23 mouse cellular contexts compared by ENCODE assay signal in the genomic region with DNA sequence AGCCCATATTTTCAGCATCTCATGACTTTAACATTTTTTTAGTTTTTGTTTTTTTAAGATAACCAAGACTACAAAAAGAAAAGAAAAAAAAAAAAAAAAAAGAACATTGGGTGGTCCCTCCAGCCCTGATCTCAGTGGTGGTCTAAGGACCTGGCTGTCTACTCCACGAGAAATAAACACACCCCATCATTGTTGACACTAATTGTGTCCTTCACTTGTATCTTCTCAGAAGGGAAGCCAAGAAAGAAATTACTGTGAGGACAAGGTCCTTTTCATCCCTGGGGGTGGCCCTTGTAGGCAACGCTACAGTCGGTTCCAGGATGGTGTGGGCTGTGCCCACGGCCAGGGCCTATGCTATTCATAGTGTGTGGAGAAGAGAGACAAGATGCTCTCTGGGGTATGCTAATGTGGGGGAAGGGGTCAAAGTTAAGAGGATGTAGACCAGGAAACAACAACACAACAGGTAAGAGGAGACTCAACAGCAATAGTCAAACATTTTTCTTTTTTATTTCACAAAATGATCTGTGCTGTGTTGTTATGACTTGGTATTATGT. TPM values are rescaled to one million over a fixed set of nuclear protein-coding genes. Genes with fewer than 3 reads are reported as not detected.
DNase-seq lines count a peak whose midpoint lies in the region; ATAC-seq and TF ChIP-seq lines count a peak whose summit lies in the region.
"Had no signal": no experiment of that assay in that cellular context is flagged by ENCODE, and none has a peak within 500 bp of the region (broad histone marks: within the 10 kb centered on the region; RNA-seq: fewer than 3 reads in every experiment).

No protein-coding gene starts in this region.

- WGBS in lung, embryonic 15.5 days = 27% methylated on average over 4 of the region's 4 CpGs
- 56% methylated on average over 4 of the region's 4 CpGs for WGBS in lung, postnatal 0 days
- WGBS in midbrain, embryonic 11.5 days = 88% methylated on average over 4 of the region's 4 CpGs
- whole genome bisulfite sequencing in midbrain, embryonic 13.5 days = 86% methylated on average over 4 of the region's 4 CpGs

- no peaks in the 10 kb centered on the region for H3K36me3 ChIP-seq in lung, embryonic 15.5 days
- H3K36me3 ChIP-seq in lung, postnatal 0 days (ENCODE audit: insufficient read depth, low read length) = no peaks in the 10 kb centered on the region
- no peaks in the 10 kb centered on the region for H3K36me3 ChIP-seq in midbrain, embryonic 11.5 days (ENCODE audit: control insufficient read depth, insufficient read depth, low read length)
- no peaks in the 10 kb centered on the region for H3K36me3 ChIP-seq in midbrain, embryonic 13.5 days
- H3K36me3 ChIP-seq: embryonic facial prominence, embryonic 13.5 days; embryonic facial prominence, embryonic 15.5 days; forebrain, embryonic 10.5 days; forebrain, embryonic 12.5 days had no signal

- no peak for TF ChIP-seq CTCF in lung, postnatal 0 days (IDR thresholded peaks at IDR 0.05)

- H3K4me3 ChIP-seq in lung, embryonic 15.5 days = no peak overlapping the region
- H3K4me3 ChIP-seq in lung, postnatal 0 days (ENCODE audit: low read depth, low read length) = no peak overlapping the region
- no peak overlapping the region for H3K4me3 ChIP-seq in midbrain, embryonic 11.5 days (ENCODE audit: low read depth, low read length)
- no peak overlapping the region for H3K4me3 ChIP-seq in midbrain, embryonic 13.5 days (replicated peaks)
- H3K4me3 ChIP-seq: embryonic facial prominence, embryonic 13.5 days; embryonic facial prominence, embryonic 15.5 days; erythroblast, embryonic 14.5 days; forebrain, embryonic 10.5 days; forebrain, embryonic 12.5 days had no signal

- ATAC-seq in lung, embryonic 15.5 days (ENCODE audit: borderline replicate concordance, extremely low read depth, low FRiP score, low TSS enrichment) = peak; percentile 94
- ATAC-seq in lung, postnatal 0 days = no peak
- no peak for ATAC-seq in midbrain, embryonic 11.5 days (ENCODE audit: low FRiP score)
- ATAC-seq in midbrain, embryonic 13.5 days = no peak
- ATAC-seq: forebrain, embryonic 14.5 days had no signal

- H3K4me1 ChIP-seq in lung, embryonic 15.5 days = no peaks in the 10 kb centered on the region
- no peaks in the 10 kb centered on the region for H3K4me1 ChIP-seq in lung, postnatal 0 days (ENCODE audit: insufficient read depth, low read depth, low read length)
- no peaks in the 10 kb centered on the region for H3K4me1 ChIP-seq in midbrain, embryonic 11.5 days (ENCODE audit: control insufficient read depth, insufficient read depth, low read length)
- H3K4me1 ChIP-seq in midbrain, embryonic 13.5 days (replicated peaks) = no peaks in the 10 kb centered on the region
- H3K4me1 ChIP-seq: embryonic facial prominence, embryonic 13.5 days; embryonic facial prominence, embryonic 15.5 days; forebrain, embryonic 10.5 days; forebrain, embryonic 12.5 days had no signal

- H3K9me3 ChIP-seq in lung, embryonic 15.5 days = no peaks in the 10 kb centered on the region
- no peaks in the 10 kb centered on the region for H3K9me3 ChIP-seq in lung, postnatal 0 days (ENCODE audit: low read length)
- no peaks in the 10 kb centered on the region for H3K9me3 ChIP-seq in midbrain, embryonic 11.5 days (ENCODE audit: control insufficient read depth, low read length)
- no peaks in the 10 kb centered on the region for H3K9me3 ChIP-seq in midbrain, embryonic 13.5 days
- H3K9me3 ChIP-seq: embryonic facial prominence, embryonic 13.5 days; embryonic facial prominence, embryonic 15.5 days; forebrain, embryonic 10.5 days; forebrain, embryonic 12.5 days had no signal

- H3K27me3 ChIP-seq in lung, embryonic 15.5 days = no peaks in the 10 kb centered on the region
- H3K27me3 ChIP-seq in lung, postnatal 0 days (replicated peaks; ENCODE audit: insufficient read depth, low read length) = no peaks in the 10 kb centered on the region
- no peaks in the 10 kb centered on the region for H3K27me3 ChIP-seq in midbrain, embryonic 11.5 days (ENCODE audit: control insufficient read depth, insufficient read depth, low read length)
- no peaks in the 10 kb centered on the region for H3K27me3 ChIP-seq in midbrain, embryonic 13.5 days
- H3K27me3 ChIP-seq: embryonic facial prominence, embryonic 13.5 days; embryonic facial prominence, embryonic 15.5 days; forebrain, embryonic 12.5 days had no signal

- H3K4me2 ChIP-seq in lung, embryonic 15.5 days = no peak overlapping the region
- no peak overlapping the region for H3K4me2 ChIP-seq in lung, postnatal 0 days (replicated peaks; ENCODE audit: low read depth, low read length)
- no peak overlapping the region for H3K4me2 ChIP-seq in midbrain, embryonic 11.5 days
- no peak overlapping the region for H3K4me2 ChIP-seq in midbrain, embryonic 13.5 days (replicated peaks)
- H3K4me2 ChIP-seq: embryonic facial prominence, embryonic 13.5 days; embryonic facial prominence, embryonic 15.5 days; forebrain, embryonic 12.5 days had no signal

- no peak for TF ChIP-seq EP300 in lung, postnatal 0 days (IDR thresholded peaks at IDR 0.05)

- DNase-seq in lung, postnatal 0 days (ENCODE audit: low spot score) = no peak
- peak; percentile 17 for DNase-seq in lung, postnatal 10 days
- no peak for DNase-seq in lung, postnatal 14 days
- DNase-seq in midbrain, embryonic 11.5 days (ENCODE audit: low spot score, missing footprints) = peak; percentile 64
- DNase-seq: adrenal gland, adult 2 months; adrenal gland, postnatal 10 days; adrenal gland, postnatal 25 days; cerebellum, adult 11 months; cerebellum, adult 18-20 months; cerebellum, adult 8-10 months; cerebellum, adult 9-11 months; cerebellum, postnatal 14 days; cerebellum, postnatal 36 days; embryo, embryonic 11 days had no signal

- H3K27ac ChIP-seq in lung, embryonic 15.5 days = no peak overlapping the region
- H3K27ac ChIP-seq in lung, postnatal 0 days (ENCODE audit: low read length) = no peak overlapping the region
- no peak overlapping the region for H3K27ac ChIP-seq in midbrain, embryonic 11.5 days (ENCODE audit: low read depth, low read length)
- no peak overlapping the region for H3K27ac ChIP-seq in midbrain, embryonic 13.5 days
- H3K27ac ChIP-seq: embryonic facial prominence, embryonic 13.5 days; embryonic facial prominence, embryonic 15.5 days; forebrain, embryonic 10.5 days; forebrain, embryonic 12.5 days had no signal

- H3K9ac ChIP-seq in lung, embryonic 15.5 days = no peak overlapping the region
- no peak overlapping the region for H3K9ac ChIP-seq in lung, postnatal 0 days (replicated peaks; ENCODE audit: low read depth)
- no peak overlapping the region for H3K9ac ChIP-seq in midbrain, embryonic 11.5 days (ENCODE audit: low read length)
- no peak overlapping the region for H3K9ac ChIP-seq in midbrain, embryonic 13.5 days (replicated peaks)
- H3K9ac ChIP-seq: embryonic facial prominence, embryonic 13.5 days; embryonic facial prominence, embryonic 15.5 days; forebrain, embryonic 12.5 days had no signal

RNA-seq across cellular contexts. Expression of gene Ibsp, which starts 37.0 kb away (rescaled TPM):
- 4.6 and 5.1 TPM in 2 replicates for polyA plus RNA-seq in lung, embryonic 15.5 days (2015; fragmentation: Nextera tagmentation; extraction: Ambion mirVana)
- polyA plus RNA-seq in lung, postnatal 0 days (2015; fragmentation: Nextera tagmentation; extraction: Ambion mirVana) = 0.37 and 1.2 TPM in 2 replicates
- polyA plus RNA-seq in midbrain, embryonic 11.5 days (2014; fragmentation: Nextera tagmentation; extraction: Ambion mirVana) = not detected in 2 replicates
- polyA plus RNA-seq in midbrain, embryonic 13.5 days (2015; fragmentation: Nextera tagmentation; extraction: Ambion mirVana) = 0.12 TPM in 1 of 2 replicates, not detected in the other
- polyA plus RNA-seq: adrenal gland, adult 2 months; C2C12; erythroblast, embryonic 14.5 days; forebrain, embryonic 10.5 days; forebrain, embryonic 12.5 days had no signal

RNA-seq across cellular contexts. Expression of gene Dmp1, which starts 59.6 kb away (rescaled TPM):
- polyA plus RNA-seq in lung, embryonic 15.5 days (2015; fragmentation: Nextera tagmentation; extraction: Ambion mirVana) = 0.52 and 0.74 TPM in 2 replicates
- 0.05 and 0.07 TPM in 2 replicates for polyA plus RNA-seq in lung, postnatal 0 days (2015; fragmentation: Nextera tagmentation; extraction: Ambion mirVana)
- polyA plus RNA-seq in midbrain, embryonic 11.5 days (2014; fragmentation: Nextera tagmentation; extraction: Ambion mirVana) = 0.93 and 1.4 TPM in 2 replicates
- 0.59 and 0.89 TPM in 2 replicates for polyA plus RNA-seq in midbrain, embryonic 13.5 days (2015; fragmentation: Nextera tagmentation; extraction: Ambion mirVana)
- polyA plus RNA-seq: adrenal gland, adult 2 months; erythroblast, embryonic 14.5 days had no signal

Comparison
In these comparisons a context has a peak if more than half of its experiments do, and no peak if none do; other contexts are left out.
1. DNase-seq: peak in lung, postnatal 10 days (single experiment) and midbrain, embryonic 11.5 days (single experiment); none in lung, postnatal 0 days (single experiment) and lung, postnatal 14 days (single experiment).